Mouse (Mus musculus) CH12.LX (cell line): ENCODE results near the gene Mfsd6l.

ENCODE experiments used
- CHD1 ChIP-seq: IDR thresholded peaks from 2 replicates; pipeline ENCODE4 v1.6.1; 2012; ENCODE audit warnings: low read depth, low read length, improper control_type of control experiment, inconsistent platforms
- CTCF ChIP-seq, 2 experiments: IDR thresholded peaks in 1 of 2; conservative IDR thresholded peaks in 1 of 2; 2 replicates each; pipeline ENCODE4 v1.5.1; 2011 to 2012; ENCODE audit warnings: low read depth in 2 of 2, low read length in 2 of 2, improper control_type of control experiment in 1 of 2, inconsistent platforms in 1 of 2, mild to moderate bottlenecking in 1 of 2, moderate library complexity in 1 of 2
- EP300 ChIP-seq: IDR thresholded peaks from 2 replicates; pipeline ENCODE4 v1.6.1; 2011; ENCODE audit warnings: low read length, improper control_type of control experiment
- MAFK ChIP-seq: IDR thresholded peaks from 2 replicates; pipeline ENCODE4 v1.6.1; 2011; ENCODE audit warnings: low read length, improper control_type of control experiment; ENCODE audit not compliant: insufficient replicate concordance
- MAX ChIP-seq: IDR thresholded peaks from 2 replicates; pipeline ENCODE4 v1.6.1; 2011; ENCODE audit warnings: low read length, improper control_type of control experiment
- MAZ ChIP-seq: IDR thresholded peaks from 2 replicates; pipeline ENCODE4 v1.6.1; 2012; ENCODE audit warnings: low read depth, mild to moderate bottlenecking, inconsistent platforms, low read length, improper control_type of control experiment, moderate library complexity
- MYC ChIP-seq: IDR thresholded peaks from 2 replicates; pipeline ENCODE4 v1.6.1; 2011; ENCODE audit warnings: low read depth, mild to moderate bottlenecking, improper control_type of control experiment, low read length
- NELFE ChIP-seq: IDR thresholded peaks from 2 replicates; pipeline ENCODE4 v1.6.1; 2011; ENCODE audit warnings: low read depth, low read length, improper control_type of control experiment
- POLR2A ChIP-seq: IDR thresholded peaks from 2 replicates; pipeline ENCODE4 v1.6.1; 2011; ENCODE audit warnings: low read depth, mild to moderate bottlenecking, improper control_type of control experiment, low read length
- POLR2AphosphoS2 ChIP-seq: IDR thresholded peaks from 2 replicates; pipeline ENCODE4 v1.6.1; 2011; ENCODE audit warnings: low read depth, low read length, improper control_type of control experiment
- ZC3H11A ChIP-seq: IDR thresholded peaks from 2 replicates; pipeline ENCODE4 v1.6.1; 2012; ENCODE audit warnings: low read depth, mild to moderate bottlenecking, inconsistent platforms, low read length, improper control_type of control experiment
- ZMIZ1 ChIP-seq: IDR thresholded peaks from 2 replicates; pipeline ENCODE4 v1.6.1; 2012; ENCODE audit warnings: low read depth, mild to moderate bottlenecking, inconsistent platforms, low read length, improper control_type of control experiment

GRCm38 (mm10) chr11:68555918-68556584, at the start of gene Mfsd6l:
- TF ChIP-seq CTCF (conservative IDR thresholded peaks at IDR 0.05 in 1 of 2, IDR thresholded peaks at IDR 0.05 in 1 of 2; ENCODE audit: low read depth in 2 of 2, low read length in 2 of 2): 0 out of 4 replicates have a peak, but pooled peaks of 1 of the 2 experiments have one; percentile 13
- no peak for TF ChIP-seq MAFK
- 0 out of 2 replicates have a peak, but pooled peaks have one; percentile 3 for TF ChIP-seq POLR2AphosphoS2
- TF ChIP-seq POLR2A: 0 out of 2 replicates have a peak, but pooled peaks have one; percentile 13
- no peak for TF ChIP-seq MAZ
- TF ChIP-seq MYC: no peak
- TF ChIP-seq MAX: no peak
- TF ChIP-seq NELFE: no peak
- no peak for TF ChIP-seq EP300
- no peak for TF ChIP-seq ZC3H11A
- TF ChIP-seq ZMIZ1: no peak
- no peak for TF ChIP-seq CHD1
